Mouse (Mus musculus) MEL (cell line): ENCODE results near the gene Samd7. TPM values are rescaled to one million over a fixed set of nuclear protein-coding genes. Genes with fewer than 3 reads are reported as not detected.

ENCODE experiments used
- DNase-seq: peaks from one replicate; pipeline ENCODE4 v3.0.0; 2011; ENCODE audit warnings: low read depth, low spot score
- H3K27ac ChIP-seq: 2 replicates; pipeline ENCODE4 v1.5.1; 2012; ENCODE audit warnings: low read depth, mild to moderate bottlenecking, control low read depth, low read length, moderate library complexity; ENCODE audit not compliant: control insufficient read depth
- H3K27me3 ChIP-seq, 2 experiments: fragments of 150-350 bp in 1 of 2; sonication (generic) in 1 of 2; 2 replicates each; pipeline ENCODE4 v1.6.1; 2012; ENCODE audit warnings: low read length in 2 of 2, mild to moderate bottlenecking in 2 of 2, improper control_type of control experiment in 1 of 2, moderate library complexity in 1 of 2; ENCODE audit not compliant: insufficient read depth in 2 of 2, control insufficient read depth in 1 of 2
- H3K36me3 ChIP-seq, 2 experiments: 2 replicates each; pipeline ENCODE4 v1.6.1; 2012 to 2014; ENCODE audit warnings: low read length in 2 of 2, improper control_type of control experiment in 1 of 2, inconsistent platforms in 1 of 2, mild to moderate bottlenecking in 1 of 2; ENCODE audit not compliant: insufficient read depth in 2 of 2, control insufficient read depth in 1 of 2
- H3K4me1 ChIP-seq, 2 experiments: fragments of 150-350 bp in 1 of 2; sonication (generic) in 1 of 2; 2 replicates each; pipeline ENCODE4 v1.6.1; 2012; ENCODE audit warnings: low read length in 2 of 2, improper control_type of control experiment in 1 of 2, mild to moderate bottlenecking in 1 of 2; ENCODE audit not compliant: insufficient read depth in 2 of 2, control insufficient read depth in 1 of 2
- H3K4me3 ChIP-seq, 2 experiments: fragments of 150-350 bp in 1 of 2; sonication (generic) in 1 of 2; 2 replicates each; pipeline ENCODE4 v1.5.1; 2012; ENCODE audit warnings: low read depth in 2 of 2, low read length in 2 of 2, mild to moderate bottlenecking in 2 of 2, moderate library complexity in 2 of 2, control low read depth in 1 of 2, improper control_type of control experiment in 1 of 2; ENCODE audit not compliant: control insufficient read depth in 1 of 2, insufficient read depth in 1 of 2
- H3K79me2 ChIP-seq: 2 replicates; pipeline ENCODE4 v1.6.1; 2012; ENCODE audit warnings: mild to moderate bottlenecking, low read length, moderate library complexity; ENCODE audit not compliant: control insufficient read depth, poor library complexity, insufficient read depth
- H3K9ac ChIP-seq: 2 replicates; pipeline ENCODE4 v1.6.1; 2012; ENCODE audit warnings: low read depth, mild to moderate bottlenecking, control low read depth, low read length, moderate library complexity; ENCODE audit not compliant: control insufficient read depth, poor library complexity, severe bottlenecking
- H3K9me3 ChIP-seq: fragments of 150-350 bp; sonication (generic); replicated peaks from 2 replicates; pipeline ENCODE4 v1.6.1; 2012; ENCODE audit warnings: mild to moderate bottlenecking, low read length, improper control_type of control experiment, moderate library complexity; ENCODE audit not compliant: insufficient read depth
- BHLHE40 ChIP-seq: IDR thresholded peaks from 2 replicates; pipeline ENCODE4 v1.6.1; 2012; ENCODE audit warnings: low read depth, mild to moderate bottlenecking, inconsistent platforms, low read length, improper control_type of control experiment, borderline replicate concordance
- CHD1 ChIP-seq: IDR thresholded peaks from 2 replicates; pipeline ENCODE4 v1.6.1; 2012; ENCODE audit warnings: low read depth, mild to moderate bottlenecking, inconsistent platforms, low read length, improper control_type of control experiment
- CHD2 ChIP-seq: IDR thresholded peaks from 2 replicates; pipeline ENCODE4 v1.6.1; 2011; ENCODE audit warnings: low read length, improper control_type of control experiment
- CTCF ChIP-seq, 3 experiments: IDR thresholded peaks in 2 of 3; conservative IDR thresholded peaks in 1 of 3; 2 replicates each; pipeline ENCODE4 v1.5.1; 2011 to 2012; ENCODE audit warnings: low read length in 3 of 3, low read depth in 2 of 3, mild to moderate bottlenecking in 2 of 3, improper control_type of control experiment in 1 of 3, inconsistent platforms in 1 of 3, mixed read lengths in 1 of 3, moderate library complexity in 1 of 3; ENCODE audit not compliant: control insufficient read depth in 1 of 3, insufficient read depth in 1 of 3, poor library complexity in 1 of 3, severe bottlenecking in 1 of 3
- E2F4 ChIP-seq: IDR thresholded peaks from 2 replicates; pipeline ENCODE4 v1.6.1; 2011; ENCODE audit warnings: low read depth, low read length, improper control_type of control experiment, borderline replicate concordance
- ELF1 ChIP-seq: IDR thresholded peaks from 2 replicates; pipeline ENCODE4 v1.6.1; 2014; ENCODE audit warnings: low read depth, mild to moderate bottlenecking, inconsistent platforms, low read length, improper control_type of control experiment, moderate library complexity
- EP300 ChIP-seq, 2 experiments: IDR thresholded peaks; 2 replicates each; pipeline ENCODE4 v1.6.1; 2011; ENCODE audit warnings: improper control_type of control experiment in 2 of 2, low read length in 2 of 2, low read depth in 1 of 2, mild to moderate bottlenecking in 1 of 2
- ETS1 ChIP-seq: IDR thresholded peaks from 2 replicates; pipeline ENCODE4 v1.6.1; 2012; ENCODE audit warnings: low read depth, mild to moderate bottlenecking, inconsistent platforms, low read length, improper control_type of control experiment, moderate library complexity
- GABPA ChIP-seq: IDR thresholded peaks from 2 replicates; pipeline ENCODE4 v1.6.1; 2012; ENCODE audit warnings: low read depth, mild to moderate bottlenecking, inconsistent platforms, low read length, improper control_type of control experiment, moderate library complexity
- HCFC1 ChIP-seq: IDR thresholded peaks from 2 replicates; pipeline ENCODE4 v1.6.1; 2012; ENCODE audit warnings: low read depth, mild to moderate bottlenecking, inconsistent platforms, low read length, improper control_type of control experiment, moderate library complexity
- JUND ChIP-seq: IDR thresholded peaks from 2 replicates; pipeline ENCODE4 v1.6.1; 2011; ENCODE audit warnings: low read depth, mild to moderate bottlenecking, improper control_type of control experiment, low read length
- KAT2A ChIP-seq: conservative IDR thresholded peaks from 2 replicates; pipeline ENCODE4 v1.6.1; 2012; ENCODE audit warnings: low read depth, low read length, improper control_type of control experiment, inconsistent platforms
- MAFK ChIP-seq: IDR thresholded peaks from 2 replicates; pipeline ENCODE4 v1.6.1; 2011; ENCODE audit warnings: low read depth, mild to moderate bottlenecking, low read length, improper control_type of control experiment, borderline replicate concordance
- MAX ChIP-seq: IDR thresholded peaks from 2 replicates; pipeline ENCODE4 v1.6.1; 2011; ENCODE audit warnings: low read length, improper control_type of control experiment
- MAZ ChIP-seq: IDR thresholded peaks from 2 replicates; pipeline ENCODE4 v1.6.1; 2012; ENCODE audit warnings: low read depth, mild to moderate bottlenecking, inconsistent platforms, low read length, improper control_type of control experiment
- MEF2A ChIP-seq: IDR thresholded peaks from 2 replicates; pipeline ENCODE4 v1.6.1; 2014; ENCODE audit warnings: low read depth, mild to moderate bottlenecking, inconsistent platforms, low read length, improper control_type of control experiment; ENCODE audit not compliant: poor library complexity, insufficient replicate concordance, severe bottlenecking; ENCODE audit errors: extremely low read depth
- MXI1 ChIP-seq: IDR thresholded peaks from 2 replicates; pipeline ENCODE4 v1.6.1; 2011; ENCODE audit warnings: mild to moderate bottlenecking, low read depth, low read length, improper control_type of control experiment
- MYB ChIP-seq: IDR thresholded peaks from 2 replicates; pipeline ENCODE4 v1.6.1; 2011; ENCODE audit warnings: mild to moderate bottlenecking, low read depth, low read length, improper control_type of control experiment
- MYC ChIP-seq: IDR thresholded peaks from 2 replicates; pipeline ENCODE4 v1.6.1; 2011; ENCODE audit warnings: low read depth, mild to moderate bottlenecking, low read length, improper control_type of control experiment, moderate library complexity
- NELFE ChIP-seq: IDR thresholded peaks from 2 replicates; pipeline ENCODE4 v1.6.1; 2011; ENCODE audit warnings: low read depth, low read length, improper control_type of control experiment
- NRF1 ChIP-seq: IDR thresholded peaks from 2 replicates; pipeline ENCODE4 v1.6.1; 2014; ENCODE audit warnings: low read depth, mild to moderate bottlenecking, inconsistent platforms, low read length, improper control_type of control experiment, moderate library complexity; ENCODE audit not compliant: poor library complexity, insufficient read depth, severe bottlenecking
- POLR2A ChIP-seq, 2 experiments: IDR thresholded peaks; 2 replicates each; pipeline ENCODE4 v1.6.1; 2011 to 2012; ENCODE audit warnings: low read length in 2 of 2, mild to moderate bottlenecking in 2 of 2, control low read depth in 1 of 2, improper control_type of control experiment in 1 of 2, low read depth in 1 of 2, moderate library complexity in 1 of 2; ENCODE audit not compliant: control insufficient read depth in 1 of 2, insufficient read depth in 1 of 2, poor library complexity in 1 of 2
- POLR2AphosphoS5 ChIP-seq: IDR thresholded peaks from 2 replicates; pipeline ENCODE4 v1.6.1; 2012; ENCODE audit warnings: low read depth, borderline replicate concordance, mild to moderate bottlenecking, inconsistent platforms, low read length, moderate library complexity, mixed read lengths
- RAD21 ChIP-seq: IDR thresholded peaks from 2 replicates; pipeline ENCODE4 v1.6.1; 2011; ENCODE audit warnings: mild to moderate bottlenecking, low read depth, low read length, improper control_type of control experiment
- RCOR1 ChIP-seq: IDR thresholded peaks from 2 replicates; pipeline ENCODE4 v1.6.1; 2012; ENCODE audit warnings: low read depth, mild to moderate bottlenecking, inconsistent platforms, low read length, improper control_type of control experiment
- SIN3A ChIP-seq: IDR thresholded peaks from 2 replicates; pipeline ENCODE4 v1.6.1; 2012; ENCODE audit warnings: low read length, improper control_type of control experiment, inconsistent platforms
- SMC3 ChIP-seq: IDR thresholded peaks from 2 replicates; pipeline ENCODE4 v1.6.1; 2011; ENCODE audit warnings: low read depth, low read length, improper control_type of control experiment
- TAL1 ChIP-seq: IDR thresholded peaks from 2 replicates; pipeline ENCODE4 v1.6.1; 2012; ENCODE audit warnings: mild to moderate bottlenecking, inconsistent platforms, low read length, moderate library complexity, mixed read lengths
- TBP ChIP-seq: IDR thresholded peaks from 2 replicates; pipeline ENCODE4 v1.8.0; 2011; ENCODE audit warnings: low read depth, low read length, improper control_type of control experiment
- TCF12 ChIP-seq: IDR thresholded peaks from 2 replicates; pipeline ENCODE4 v1.6.1; 2014; ENCODE audit warnings: low read depth, mild to moderate bottlenecking, inconsistent platforms, low read length, improper control_type of control experiment, moderate library complexity
- UBTF ChIP-seq: IDR thresholded peaks from 2 replicates; pipeline ENCODE4 v1.6.1; 2012; ENCODE audit warnings: low read depth, mild to moderate bottlenecking, inconsistent platforms, low read length, improper control_type of control experiment, moderate library complexity, borderline replicate concordance; ENCODE audit not compliant: insufficient read depth
- USF1 ChIP-seq: IDR thresholded peaks from 2 replicates; pipeline ENCODE4 v1.6.1; 2014; ENCODE audit warnings: low read depth, mild to moderate bottlenecking, inconsistent platforms, low read length, improper control_type of control experiment, moderate library complexity
- USF2 ChIP-seq, 2 experiments: IDR thresholded peaks; 2 replicates each; pipeline ENCODE4 v1.6.1; 2011 to 2012; ENCODE audit warnings: improper control_type of control experiment in 2 of 2, low read length in 2 of 2, borderline replicate concordance in 1 of 2, inconsistent platforms in 1 of 2, low read depth in 1 of 2, mild to moderate bottlenecking in 1 of 2; ENCODE audit not compliant: insufficient read depth in 1 of 2
- ZC3H11A ChIP-seq: IDR thresholded peaks from 2 replicates; pipeline ENCODE4 v1.6.1; 2012; ENCODE audit warnings: low read depth, mild to moderate bottlenecking, inconsistent platforms, low read length, improper control_type of control experiment
- ZMIZ1 ChIP-seq: IDR thresholded peaks from 2 replicates; pipeline ENCODE4 v1.6.1; 2012; ENCODE audit warnings: low read depth, mild to moderate bottlenecking, inconsistent platforms, low read length, improper control_type of control experiment, moderate library complexity
- ZNF384 ChIP-seq: IDR thresholded peaks from 2 replicates; pipeline ENCODE4 v1.6.1; 2012; ENCODE audit warnings: low read depth, mild to moderate bottlenecking, inconsistent platforms, low read length, improper control_type of control experiment
- polyA plus RNA-seq, 2 experiments: library from polyadenylated mRNA; stranded (reverse) in 1 of 2; unstranded in 1 of 2; fragments of >175 nt in 1 of 2; fragments of >200 nt in 1 of 2; gene quantifications; 2 replicates each; pipeline versions ENCODE4 v1.2.1 to v1.2.4; 2012; ENCODE audit warnings: low replicate concordance in 2 of 2, low read depth in 1 of 2; ENCODE audit not compliant: insufficient read length in 2 of 2, insufficient read depth in 1 of 2, missing spikeins in 1 of 2
- total RNA-seq: library from RNA; depleted of rRNA; stranded (reverse); fragments of 300-350 nt; gene quantifications from 2 replicates; pipeline ENCODE4 v1.2.3, GENCODE M21; 2012

Gene Samd7
- total and polyA plus RNA-seq, 3 experiments: not detected

DNA sequence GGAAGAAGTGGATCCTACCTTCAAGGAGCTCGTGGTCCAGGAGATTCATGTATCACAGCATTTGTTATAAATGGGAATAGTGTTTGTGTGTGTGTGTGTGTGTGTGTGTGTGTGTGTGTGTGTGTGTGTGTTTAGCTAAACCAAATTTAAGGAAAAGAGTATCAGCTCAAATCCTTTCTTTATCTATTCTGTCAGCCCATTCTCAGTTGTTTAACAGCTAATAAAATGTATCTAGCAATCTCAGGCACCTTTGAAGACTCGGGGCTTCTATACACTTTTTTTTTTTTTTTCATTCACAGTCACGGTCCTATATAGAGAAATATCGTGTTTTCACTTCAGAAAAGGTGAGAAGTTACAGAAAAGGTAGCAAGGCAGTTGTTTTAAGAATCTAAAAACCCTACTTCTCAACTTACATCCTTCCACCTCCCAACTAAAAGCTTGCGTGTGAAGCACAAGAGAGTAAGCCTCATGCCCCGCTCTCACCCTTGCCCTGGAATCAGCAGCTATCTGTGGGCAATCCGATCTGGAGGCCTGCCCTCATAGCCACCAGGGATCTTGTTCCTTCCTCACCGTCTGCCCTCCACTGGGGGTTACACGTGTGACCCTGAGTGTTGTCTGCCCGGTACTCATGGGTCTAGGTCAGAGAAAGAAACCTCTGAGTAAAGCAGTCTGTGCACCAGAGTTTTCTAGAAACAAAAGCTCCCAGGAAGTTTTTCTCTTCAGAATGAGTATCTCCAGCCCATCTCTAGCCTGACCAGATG lies 23.8 kb downstream of the Samd7 start:
- peaks cover 6 to 16% of the 10 kb centered on the region in 2 experiments for H3K4me1 ChIP-seq
- H3K36me3 ChIP-seq: peaks cover 0 to 12% of the 10 kb centered on the region in 2 experiments; a peak in 2 of 4 replicates
- H3K27ac ChIP-seq: no peak overlapping the region
- H3K4me3 ChIP-seq: no peak overlapping the region
- no peaks in the 10 kb centered on the region for H3K79me2 ChIP-seq
- no peak for DNase-seq
- no peaks in the 10 kb centered on the region for H3K9me3 ChIP-seq
- H3K9ac ChIP-seq: no peak overlapping the region
- H3K27me3 ChIP-seq: peaks cover 2 to 3% of the 10 kb centered on the region in 2 experiments; a peak in 3 of 4 replicates
- TF ChIP-seq NELFE: no peak
- no peak for TF ChIP-seq TBP
- TF ChIP-seq CHD1: no peak
- TF ChIP-seq E2F4: no peak
- no peak for TF ChIP-seq TAL1
- peak; percentile 94 for TF ChIP-seq RCOR1
- no peak for TF ChIP-seq POLR2A (IDR thresholded peaks at IDR 0.05; ENCODE audit: control insufficient read depth in 1 of 2, insufficient read depth in 1 of 2, low read depth in 1 of 2, low read length in 2 of 2, poor library complexity in 1 of 2)
- no peak for TF ChIP-seq SIN3A
- TF ChIP-seq EP300 (IDR thresholded peaks at IDR 0.05; ENCODE audit: low read depth in 1 of 2, low read length in 2 of 2): peak; percentile 31 to 49; a peak in 1 of 4 replicates
- TF ChIP-seq ZNF384: peak; percentile 80
- no peak for TF ChIP-seq ZC3H11A
- no peak for TF ChIP-seq HCFC1
- no peak for TF ChIP-seq SMC3
- no peak for TF ChIP-seq USF1
- no peak for TF ChIP-seq MXI1
- no peak for TF ChIP-seq RAD21
- peak; percentile 57; the same call in 1 of the 2 replicates for TF ChIP-seq TCF12
- no peak for TF ChIP-seq POLR2AphosphoS5
- TF ChIP-seq MYB: no peak
- TF ChIP-seq CHD2: no peak
- TF ChIP-seq ZMIZ1: no peak
- TF ChIP-seq MAZ: no peak
- TF ChIP-seq MYC: no peak
- TF ChIP-seq MEF2A: no peak
- no peak for TF ChIP-seq NRF1
- TF ChIP-seq UBTF: no peak
- TF ChIP-seq MAX: no peak
- TF ChIP-seq JUND: no peak
- no peak for TF ChIP-seq ELF1
- TF ChIP-seq GABPA: no peak
- no peak for TF ChIP-seq CTCF (IDR thresholded peaks at IDR 0.05 in 2 of 3, conservative IDR thresholded peaks at IDR 0.05 in 1 of 3; ENCODE audit: control insufficient read depth in 1 of 3, insufficient read depth in 1 of 3, low read depth in 2 of 3, low read length in 3 of 3, poor library complexity in 1 of 3, severe bottlenecking in 1 of 3)
- TF ChIP-seq ETS1: 0 out of 2 replicates have a peak, but pooled peaks have one; percentile 28
- no peak for TF ChIP-seq USF2 (IDR thresholded peaks at IDR 0.05; ENCODE audit: borderline replicate concordance in 1 of 2, insufficient read depth in 1 of 2, low read depth in 1 of 2, low read length in 2 of 2)
- no peak for TF ChIP-seq MAFK
- TF ChIP-seq BHLHE40: no peak
- no peak for TF ChIP-seq KAT2A
